Mouse (Mus musculus): ENCODE measurements around the gene Rgs3. TPM values are rescaled to one million over a fixed set of nuclear protein-coding genes. Genes with fewer than 3 reads are reported as not detected.

The Rgs3 gene
- polyA plus RNA-seq, 1 experiment from 2014 or later: 42.0 TPM

GRCm38 (mm10) chr4:62732840-62733239 is 173.2 kb downstream of the Rgs3 start:
- Histone ChIP-seq H3K27me3 (ENCODE audit: control insufficient read depth, insufficient read depth, low read length) (no peaks in the 10 kb centered on the region), H3K9ac (ENCODE audit: low read depth, low read length) (no peak overlapping the region), H3K4me2 (replicated peaks; ENCODE audit: low read depth, low read length) (no peak overlapping the region), H3K4me1 (ENCODE audit: control insufficient read depth, insufficient read depth, low read length) (peaks cover 34% of the 10 kb centered on the region), H3K9me3 (ENCODE audit: control insufficient read depth, low read length) (no peaks in the 10 kb centered on the region), H3K4me3 (ENCODE audit: low read length) (no peak overlapping the region), H3K36me3 (ENCODE audit: control insufficient read depth, insufficient read depth, low read length) (no peaks in the 10 kb centered on the region), H3K27ac (ENCODE audit: low read depth, low read length) (peak overlapping the region; percentile 60)
- 32% methylated on average over 2 of the region's 2 CpGs for WGBS
- ATAC-seq (ENCODE audit: low FRiP score, low TSS enrichment): peak; percentile 75

GRCm38 (mm10) chr4:62733938-62734337 is 174.3 kb downstream of the Rgs3 start:
- WGBS: 74% methylated on average over 3 of the region's 4 CpGs

GRCm38 (mm10) chr4:62735291-62735690 is 175.6 kb downstream of the Rgs3 start:
- Histone ChIP-seq H3K4me1 (ENCODE audit: control insufficient read depth, insufficient read depth, low read length) (peaks cover 47% of the 10 kb centered on the region), H3K27ac (ENCODE audit: low read depth, low read length) (no peak overlapping the region), H3K9me3 (ENCODE audit: control insufficient read depth, low read length) (no peaks in the 10 kb centered on the region), H3K9ac (ENCODE audit: low read depth, low read length) (no peak overlapping the region), H3K4me2 (replicated peaks; ENCODE audit: low read depth, low read length) (no peak overlapping the region), H3K27me3 (ENCODE audit: control insufficient read depth, insufficient read depth, low read length) (no peaks in the 10 kb centered on the region), H3K36me3 (ENCODE audit: control insufficient read depth, insufficient read depth, low read length) (no peaks in the 10 kb centered on the region), H3K4me3 (ENCODE audit: low read length) (no peak overlapping the region)
- ATAC-seq (ENCODE audit: low FRiP score, low TSS enrichment): no peak
- 62% methylated on average over 8 of the region's 8 CpGs for WGBS

More at GRCm38 (mm10) chr4:62733938-62734337, 174.3 kb downstream of the Rgs3 start:
- no peak overlapping the region for H3K4me2 ChIP-seq (replicated peaks; ENCODE audit: low read depth, low read length)
- peaks cover 45% of the 10 kb centered on the region for H3K4me1 ChIP-seq (ENCODE audit: control insufficient read depth, insufficient read depth, low read length)
- no peak overlapping the region for H3K9ac ChIP-seq (ENCODE audit: low read depth, low read length)
- no peaks in the 10 kb centered on the region for H3K9me3 ChIP-seq (ENCODE audit: control insufficient read depth, low read length)
- ATAC-seq (ENCODE audit: low FRiP score, low TSS enrichment): no peak
- no peak overlapping the region for H3K27ac ChIP-seq (ENCODE audit: low read depth, low read length)
- no peaks in the 10 kb centered on the region for H3K36me3 ChIP-seq (ENCODE audit: control insufficient read depth, insufficient read depth, low read length)
- no peak overlapping the region for H3K4me3 ChIP-seq (ENCODE audit: low read length)
- H3K27me3 ChIP-seq (ENCODE audit: control insufficient read depth, insufficient read depth, low read length): no peaks in the 10 kb centered on the region

GRCm38 (mm10) chr4:62735878-62736277 is 176.2 kb downstream of the Rgs3 start:
- 64% methylated on average over 9 of the region's 9 CpGs for WGBS
- no peaks in the 10 kb centered on the region for H3K9me3 ChIP-seq (ENCODE audit: control insufficient read depth, low read length)
- no peak for ATAC-seq (ENCODE audit: low FRiP score, low TSS enrichment)
- no peak overlapping the region for H3K4me2 ChIP-seq (replicated peaks; ENCODE audit: low read depth, low read length)
- no peak overlapping the region for H3K9ac ChIP-seq (ENCODE audit: low read depth, low read length)
- no peak overlapping the region for H3K27ac ChIP-seq (ENCODE audit: low read depth, low read length)
- no peak overlapping the region for H3K4me3 ChIP-seq (ENCODE audit: low read length)
- no peaks in the 10 kb centered on the region for H3K36me3 ChIP-seq (ENCODE audit: control insufficient read depth, insufficient read depth, low read length)
- peaks cover 48% of the 10 kb centered on the region for H3K4me1 ChIP-seq (ENCODE audit: control insufficient read depth, insufficient read depth, low read length)
- no peaks in the 10 kb centered on the region for H3K27me3 ChIP-seq (ENCODE audit: control insufficient read depth, insufficient read depth, low read length)

DNA sequence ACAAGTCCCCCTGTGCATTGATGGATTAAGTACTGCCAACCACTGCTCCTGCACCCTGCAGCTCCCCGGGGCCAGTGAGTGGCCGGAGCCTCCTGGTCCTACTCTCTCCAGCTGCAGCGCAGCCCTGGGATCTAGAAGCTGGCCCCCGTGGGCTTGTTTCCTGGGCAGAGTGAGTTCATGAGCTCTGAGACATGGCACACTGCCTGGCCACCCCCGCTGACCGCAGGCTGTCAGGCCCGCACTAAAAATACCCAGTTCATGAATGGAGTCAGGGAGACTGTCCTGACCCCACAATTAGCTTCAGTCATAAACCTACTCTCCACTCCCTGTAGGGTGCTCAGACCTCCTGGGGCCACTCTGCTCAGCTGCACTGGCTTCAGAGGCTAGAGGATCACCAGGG is 176.8 kb downstream of the Rgs3 start:
- Histone ChIP-seq H3K4me2 (replicated peaks; ENCODE audit: low read depth, low read length) (no peak overlapping the region), H3K4me3 (ENCODE audit: low read length) (no peak overlapping the region), H3K9ac (ENCODE audit: low read depth, low read length) (peak overlapping the region; percentile 0; the same call in 1 of the 2 replicates), H3K9me3 (ENCODE audit: control insufficient read depth, low read length) (no peaks in the 10 kb centered on the region), H3K27me3 (ENCODE audit: control insufficient read depth, insufficient read depth, low read length) (no peaks in the 10 kb centered on the region), H3K36me3 (ENCODE audit: control insufficient read depth, insufficient read depth, low read length) (no peaks in the 10 kb centered on the region), H3K4me1 (ENCODE audit: control insufficient read depth, insufficient read depth, low read length) (peaks cover 53% of the 10 kb centered on the region), H3K27ac (ENCODE audit: low read depth, low read length) (no peak overlapping the region)
- WGBS: 47% methylated on average over 7 of the region's 7 CpGs
- no peak for ATAC-seq (ENCODE audit: low FRiP score, low TSS enrichment)

- H3K9me3 ChIP-seq (ENCODE audit: control insufficient read depth, low read length): no peaks in the 10 kb centered on the region
- H3K4me1 ChIP-seq (ENCODE audit: control insufficient read depth, insufficient read depth, low read length): peaks cover 58% of the 10 kb centered on the region
- H3K27me3 ChIP-seq (ENCODE audit: control insufficient read depth, insufficient read depth, low read length): no peaks in the 10 kb centered on the region
- H3K27ac ChIP-seq (ENCODE audit: low read depth, low read length): peak overlapping the region; percentile 72; the same call in 1 of the 2 replicates
- no peak for ATAC-seq (ENCODE audit: low FRiP score, low TSS enrichment)
- WGBS: 63% methylated on average over 3 of the region's 3 CpGs
- no peak overlapping the region for H3K9ac ChIP-seq (ENCODE audit: low read depth, low read length)
- H3K4me2 ChIP-seq (replicated peaks; ENCODE audit: low read depth, low read length): no peak overlapping the region
- H3K4me3 ChIP-seq (ENCODE audit: low read length): no peak overlapping the region
- H3K36me3 ChIP-seq (ENCODE audit: control insufficient read depth, insufficient read depth, low read length): no peaks in the 10 kb centered on the region
Observed at GRCm38 (mm10) chr4:62736904-62737303, 177.3 kb downstream of the Rgs3 start.

DNA sequence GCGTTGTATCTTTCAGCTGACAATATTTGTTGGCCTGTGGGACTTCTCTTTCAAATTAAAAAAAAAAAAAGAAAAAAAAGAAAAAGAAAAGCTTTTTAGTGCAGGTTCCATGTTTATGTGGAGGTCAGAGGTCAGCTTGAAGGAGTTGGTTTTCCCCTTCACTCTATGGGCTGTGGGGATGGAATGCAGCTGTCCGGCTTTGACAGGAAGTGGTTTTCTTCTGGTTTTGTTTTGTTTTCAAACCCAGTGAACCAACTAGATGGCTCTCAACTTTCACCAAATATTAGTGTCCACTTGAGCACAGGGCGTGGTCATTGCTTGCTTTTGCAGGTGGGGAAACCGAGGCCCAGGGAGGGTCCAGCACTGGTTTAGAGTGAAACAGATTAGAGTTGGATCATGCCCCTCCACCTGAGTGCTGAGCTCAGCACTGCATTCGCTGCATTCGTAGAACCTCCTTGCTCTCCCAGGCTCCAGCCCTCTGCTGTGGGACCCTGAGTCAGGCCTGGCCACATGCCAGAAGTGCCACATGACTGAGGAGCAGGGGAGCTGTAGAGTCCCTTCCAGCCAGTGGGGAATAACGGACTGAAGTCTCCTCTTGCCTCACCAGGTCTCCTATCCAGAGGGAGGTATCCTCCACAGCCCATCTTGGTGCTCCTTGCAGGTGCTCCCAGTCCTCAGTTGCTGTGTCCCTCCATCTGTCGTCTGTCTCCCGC is 178.5 kb downstream of the Rgs3 start:
- no peaks in the 10 kb centered on the region for H3K27me3 ChIP-seq (ENCODE audit: control insufficient read depth, insufficient read depth, low read length)
- H3K36me3 ChIP-seq (ENCODE audit: control insufficient read depth, insufficient read depth, low read length): no peaks in the 10 kb centered on the region
- no peak overlapping the region for H3K4me3 ChIP-seq (ENCODE audit: low read length)
- H3K9ac ChIP-seq (ENCODE audit: low read depth, low read length): no peak overlapping the region
- peaks cover 65% of the 10 kb centered on the region for H3K4me1 ChIP-seq (ENCODE audit: control insufficient read depth, insufficient read depth, low read length)
- peak; percentile 85 for ATAC-seq (ENCODE audit: low FRiP score, low TSS enrichment)
- 24% methylated on average over 9 of the region's 9 CpGs for WGBS
- peak overlapping the region; percentile 72 for H3K27ac ChIP-seq (ENCODE audit: low read depth, low read length)
- no peaks in the 10 kb centered on the region for H3K9me3 ChIP-seq (ENCODE audit: control insufficient read depth, low read length)
- no peak overlapping the region for H3K4me2 ChIP-seq (replicated peaks; ENCODE audit: low read depth, low read length)

- Histone ChIP-seq H3K27ac (ENCODE audit: low read depth, low read length) (peak overlapping the region; percentile 72; the same call in 1 of the 2 replicates), H3K4me1 (ENCODE audit: control insufficient read depth, insufficient read depth, low read length) (peaks cover 65% of the 10 kb centered on the region)
Observed at GRCm38 (mm10) chr4:62738996-62739395, 179.3 kb downstream of the Rgs3 start.

DNA sequence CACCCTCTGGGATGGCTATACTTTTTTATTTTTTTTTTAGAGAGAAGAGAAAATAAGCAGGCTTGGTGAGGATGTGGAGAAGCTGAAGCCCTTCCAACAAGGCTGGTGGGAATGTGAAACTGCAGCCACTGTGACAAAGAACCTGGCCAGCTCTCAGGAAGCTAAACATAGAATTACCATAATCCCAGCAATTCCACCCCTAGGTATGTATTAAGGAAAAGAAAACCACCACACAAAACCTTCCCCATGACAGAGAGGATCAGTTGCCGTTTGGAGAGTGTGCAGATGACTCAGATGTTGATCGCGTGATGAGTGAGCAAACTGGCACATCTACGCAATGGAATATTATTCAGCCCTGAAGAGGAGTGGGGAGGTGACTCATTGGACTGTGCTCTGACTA is 179.9 kb downstream of the Rgs3 start:
- H3K9ac ChIP-seq (ENCODE audit: low read depth, low read length): no peak overlapping the region
- ATAC-seq (ENCODE audit: low FRiP score, low TSS enrichment): no peak
- H3K4me3 ChIP-seq (ENCODE audit: low read length): no peak overlapping the region
- H3K27ac ChIP-seq (ENCODE audit: low read depth, low read length): no peak overlapping the region
- H3K27me3 ChIP-seq (ENCODE audit: control insufficient read depth, insufficient read depth, low read length): no peaks in the 10 kb centered on the region
- WGBS: 96% methylated on average over 4 of the region's 4 CpGs
- H3K9me3 ChIP-seq (ENCODE audit: control insufficient read depth, low read length): no peaks in the 10 kb centered on the region
- H3K36me3 ChIP-seq (ENCODE audit: control insufficient read depth, insufficient read depth, low read length): no peaks in the 10 kb centered on the region
- no peak overlapping the region for H3K4me2 ChIP-seq (replicated peaks; ENCODE audit: low read depth, low read length)
- peaks cover 71% of the 10 kb centered on the region for H3K4me1 ChIP-seq (ENCODE audit: control insufficient read depth, insufficient read depth, low read length)

More at GRCm38 (mm10) chr4:62738996-62739395, 179.3 kb downstream of the Rgs3 start:
- no peaks in the 10 kb centered on the region for H3K9me3 ChIP-seq (ENCODE audit: control insufficient read depth, low read length)
- no peaks in the 10 kb centered on the region for H3K27me3 ChIP-seq (ENCODE audit: control insufficient read depth, insufficient read depth, low read length)
- no peak overlapping the region for H3K4me2 ChIP-seq (replicated peaks; ENCODE audit: low read depth, low read length)
- WGBS: 70% methylated on average over 3 of the region's 3 CpGs
- ATAC-seq (ENCODE audit: low FRiP score, low TSS enrichment): no peak
- H3K36me3 ChIP-seq (ENCODE audit: control insufficient read depth, insufficient read depth, low read length): no peaks in the 10 kb centered on the region
- H3K9ac ChIP-seq (ENCODE audit: low read depth, low read length): no peak overlapping the region
- H3K4me3 ChIP-seq (ENCODE audit: low read length): no peak overlapping the region

Measured in kidney, embryonic 14.5 days (tissue).